Mouse (Mus musculus): ENCODE measurements around the gene Rnf187.

- TF ChIP-seq CTCF (IDR thresholded peaks at IDR 0.05; ENCODE audit: low read depth) (0 out of 2 replicates have a peak, but pooled peaks have one; percentile 12), EP300 (IDR thresholded peaks at IDR 0.05; ENCODE audit: low read depth) (no peak)
Observed at GRCm38 (mm10) chr11:58939088-58939439, 348 bp upstream of the Rnf187 start.

Data from liver, embryonic 14.5 days (tissue).